Mouse (Mus musculus): Measurements from ENCODE around the gene Pstpip1. TPM values are rescaled to one million over a fixed set of nuclear protein-coding genes. Genes with fewer than 3 reads are reported as not detected.

Pstpip1 gene
- polyA plus RNA-seq, 1 experiment: 34.3 TPM

DNA sequence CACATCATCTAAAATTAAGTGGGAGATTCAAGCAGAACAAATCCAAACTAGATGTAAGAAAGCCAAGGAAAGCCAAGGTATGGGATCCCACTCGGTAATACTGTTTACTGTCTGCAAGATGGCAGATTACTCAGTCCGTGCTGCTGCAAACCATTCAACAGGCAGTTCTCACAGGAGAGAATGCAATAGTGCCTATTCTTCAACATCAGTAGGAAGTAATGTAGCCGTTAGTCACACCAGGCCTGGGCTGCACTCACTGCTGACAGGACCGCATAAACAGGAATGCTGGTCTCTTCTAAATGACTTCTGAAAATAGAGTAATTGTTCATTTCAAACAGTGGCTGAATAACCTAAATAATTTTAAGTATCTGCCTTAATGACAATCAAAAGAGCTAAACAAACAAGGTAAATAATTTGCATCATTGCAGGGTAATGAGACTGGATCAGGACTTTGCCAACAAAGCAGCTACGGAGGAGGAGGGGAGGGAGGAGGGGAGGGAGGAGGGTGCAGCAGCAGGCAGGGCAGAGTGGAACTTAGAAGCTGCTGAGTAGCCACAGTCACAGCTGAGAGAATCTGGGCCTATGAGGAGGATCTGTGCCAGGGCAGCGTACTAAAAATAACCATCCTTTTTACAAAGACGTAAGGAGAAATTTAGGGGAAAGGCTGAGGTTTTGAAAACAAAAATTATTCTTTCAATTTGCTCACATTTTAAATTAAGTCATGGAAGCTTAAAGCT, 62.2 kb downstream of the Pstpip1 start:
- no peak for DNase-seq (ENCODE audit: low read depth)

DNA sequence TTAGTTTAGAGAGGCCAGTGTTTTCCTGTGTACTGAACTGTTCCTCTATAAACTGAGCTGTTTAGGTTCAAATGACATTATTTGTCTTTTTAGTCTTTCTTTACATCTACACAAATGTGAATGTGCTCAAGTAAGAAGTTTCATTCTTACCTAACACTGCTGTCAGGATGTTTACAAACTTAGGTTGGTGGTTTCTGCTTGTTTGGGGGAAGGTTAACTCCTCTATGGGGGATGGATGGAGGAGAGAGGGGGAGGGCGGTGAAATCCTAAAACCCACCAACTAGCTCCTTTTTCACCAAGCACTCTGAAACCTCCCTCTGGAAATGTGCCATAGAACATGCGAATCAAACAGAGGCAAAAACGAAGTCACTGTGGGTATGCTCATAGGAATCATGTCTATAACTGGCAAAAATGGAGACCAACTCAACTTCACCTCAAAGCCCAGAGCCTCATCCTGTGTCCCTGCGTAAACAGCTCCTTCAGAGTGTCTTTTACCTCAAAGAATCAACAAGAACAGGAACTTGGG, 62.8 kb downstream of the Pstpip1 start:
- DNase-seq (ENCODE audit: low read depth): no peak

- no peak for DNase-seq (ENCODE audit: low read depth)
These were observed 64.8 kb downstream of the Pstpip1 start for GRCm38 (mm10) chr9:56154572-56154971.

GRCm38 (mm10) chr9:56158077-56158476, 68.3 kb downstream of the Pstpip1 start:
- no peak for DNase-seq (ENCODE audit: low read depth)

DNA sequence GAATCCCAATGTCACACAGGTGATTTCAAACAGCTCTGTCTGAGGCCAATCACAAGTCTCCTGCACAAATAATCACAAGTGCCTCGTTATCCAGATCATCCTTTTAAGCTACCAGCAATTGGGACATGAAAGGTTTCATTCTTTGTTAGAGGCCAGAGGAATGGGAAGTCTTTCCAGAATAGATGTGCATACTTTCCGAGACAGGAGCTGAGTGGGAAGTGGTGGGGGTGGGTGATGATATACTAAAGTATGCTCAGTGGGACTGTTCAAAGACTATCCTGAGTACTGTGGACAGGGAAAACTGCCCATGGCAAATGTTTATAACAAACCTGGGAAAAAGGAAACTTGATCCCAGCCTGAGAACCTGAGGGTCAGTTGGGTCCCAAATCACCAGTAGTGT, 69.7 kb downstream of the Pstpip1 start:
- no peak for DNase-seq (ENCODE audit: low read depth)

GRCm38 (mm10) chr9:56160341-56161141, 70.8 kb downstream of the Pstpip1 start:
- DNase-seq (ENCODE audit: low read depth): no peak

- no peak for DNase-seq (ENCODE audit: low read depth)
These were observed 75.6 kb downstream of the Pstpip1 start, which contains the start of gene Tspan3 for GRCm38 (mm10) chr9:56165377-56165776. Gene Tspan3 (minus strand): TSS chr9:56165477.

GRCm38 (mm10) chr9:56166161-56166560, 76.4 kb downstream of the Pstpip1 start:
- no peak for DNase-seq (ENCODE audit: low read depth)

- DNase-seq (ENCODE audit: low read depth): no peak
These were observed 77.9 kb downstream of the Pstpip1 start for GRCm38 (mm10) chr9:56167690-56168089.

DNA sequence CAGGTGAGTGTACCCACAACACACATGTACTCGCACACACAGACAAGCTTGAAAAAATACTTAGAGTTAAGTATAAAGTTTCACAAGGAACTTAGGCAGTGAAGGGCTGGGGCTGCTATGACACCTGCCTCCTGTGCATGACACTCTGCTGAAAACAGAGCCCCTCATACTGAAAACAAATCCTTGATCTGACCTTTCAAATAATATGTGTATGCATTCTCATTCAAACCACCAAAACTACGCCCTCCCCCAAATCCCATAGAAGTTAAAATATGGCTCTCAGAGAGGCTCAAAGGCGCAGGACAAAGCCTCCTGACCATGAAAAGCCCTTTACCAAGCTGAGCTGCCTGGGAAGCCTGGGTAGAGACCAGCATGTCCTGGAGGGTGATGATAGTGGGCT, 85.6 kb downstream of the Pstpip1 start:
- DNase-seq (ENCODE audit: low read depth): no peak

- DNase-seq (ENCODE audit: low read depth): peak; percentile 84
These were observed 87.6 kb downstream of the Pstpip1 start for GRCm38 (mm10) chr9:56177354-56177753.

Other genes starting within 250 kb of the Pstpip1 start
- 5.6 and 6.4 TPM in 2 replicates for gene Scaper, start 151.8 kb upstream of the Pstpip1 start, polyA plus RNA-seq (2012; rRNA removed)
- gene 4930563M21Rik, start 79.4 kb upstream of the Pstpip1 start, polyA plus RNA-seq (2012; rRNA removed): not detected in 2 replicates
- gene Rcn2, start 48.1 kb upstream of the Pstpip1 start, polyA plus RNA-seq (2012; rRNA removed): 62.0 and 101 TPM in 2 replicates
- gene Tspan3, start 75.5 kb downstream of the Pstpip1 start, polyA plus RNA-seq (2012; rRNA removed): 402 and 410 TPM in 2 replicates